Mouse (Mus musculus) forebrain, embryonic 16.5 days (tissue): ENCODE data around the gene Zfr. TPM values are rescaled to one million over a fixed set of nuclear protein-coding genes. Genes with fewer than 3 reads are reported as not detected.
"Not testable (repeated sequence)": the region's sequence is repeated elsewhere in the genome, so short reads cannot be mapped to it uniquely, and the experiment has no call there.

Experiments
- ATAC-seq: fragments of 200-750 bp; cut with Nextera tagmentation; 2 replicates; pipeline ENCODE4 v1.8.0; 2017; ENCODE audit warnings: mild to moderate bottlenecking, moderate library complexity
- H3K27ac ChIP-seq: fragments of 300-500 bp; sonication (generic); 2 replicates; pipeline ENCODE4 v1.5.1; 2014; ENCODE audit warnings: low read length, control low read depth
- H3K27me3 ChIP-seq: fragments of 300-500 bp; sonication (generic); replicated peaks from 2 replicates; pipeline ENCODE4 v1.6.1; 2014; ENCODE audit warnings: low read length; ENCODE audit not compliant: control insufficient read depth, insufficient read depth
- H3K36me3 ChIP-seq: fragments of 300-500 bp; sonication (generic); 2 replicates; pipeline ENCODE4 v1.6.1; 2014; ENCODE audit not compliant: control insufficient read depth, insufficient read depth
- H3K4me1 ChIP-seq: fragments of 300-500 bp; sonication (generic); replicated peaks from 2 replicates; pipeline ENCODE4 v1.6.1; 2014; ENCODE audit warnings: low read length; ENCODE audit not compliant: control insufficient read depth, insufficient read depth
- H3K4me2 ChIP-seq: fragments of 300-500 bp; sonication (generic); 2 replicates; pipeline ENCODE4 v1.6.1; 2014; ENCODE audit warnings: mild to moderate bottlenecking, low read length, control low read depth
- H3K4me3 ChIP-seq: fragments of 300-500 bp; sonication (generic); replicated peaks from 2 replicates; pipeline ENCODE4 v1.5.1; 2014; ENCODE audit warnings: mild to moderate bottlenecking, low read length, control low read depth
- H3K9ac ChIP-seq: fragments of 300-500 bp; sonication (generic); replicated peaks from 2 replicates; pipeline ENCODE4 v1.6.1; 2014; ENCODE audit warnings: low read depth, low read length, control low read depth
- H3K9me3 ChIP-seq: fragments of 300-500 bp; sonication (generic); 2 replicates; pipeline ENCODE4 v1.6.1; 2016; ENCODE audit warnings: low read length; ENCODE audit not compliant: control insufficient read depth
- WGBS: fragments of 180-500 bp; shearing (Covaris S2); extraction: QIAGEN DNeasy Blood & Tissue Kit; methylation state at CpG from one replicate; pipeline ENCODE4 v1.1.7; 2014; 5-methylcytosine and 5-hydroxymethylcytosine counted together
- polyA plus RNA-seq: library from polyadenylated mRNA; unstranded; fragments of >200 nt; fragmentation: Nextera tagmentation; extraction: Ambion mirVana; gene quantifications from 2 replicates; pipeline ENCODE4 v1.2.1, GENCODE M21; 2015

Gene Zfr
- polyA plus RNA-seq, 1 experiment from 2014 or later: 142 TPM

GRCm38 (mm10) chr15:12216119-12216518 is 98.5 kb downstream of the Zfr start:
- Histone ChIP-seq H3K4me3 (no peak overlapping the region), H3K36me3 (no peaks in the 10 kb centered on the region), H3K4me2 (no peak overlapping the region), H3K9me3 (no peaks in the 10 kb centered on the region), H3K27ac (no peak overlapping the region), H3K27me3 (no peaks in the 10 kb centered on the region), H3K4me1 (peaks cover 15% of the 10 kb centered on the region), H3K9ac (no peak overlapping the region)
- no peak for ATAC-seq
- WGBS: 97% methylated on average over 8 of the region's 8 CpGs

GRCm38 (mm10) chr15:12216798-12217197 is 99.2 kb downstream of the Zfr start:
- no peak overlapping the region for H3K4me2 ChIP-seq
- no peak for ATAC-seq

GRCm38 (mm10) chr15:12217332-12217731 is 99.7 kb downstream of the Zfr start:
- not testable (repeated sequence) for H3K4me3 ChIP-seq, H3K27ac ChIP-seq, H3K4me2 ChIP-seq, ATAC-seq, H3K9me3 ChIP-seq, H3K36me3 ChIP-seq, H3K9ac ChIP-seq, H3K27me3 ChIP-seq
- 89% methylated on average over 3 of the region's 3 CpGs for WGBS
- H3K4me1 ChIP-seq: peaks cover 18% of the 10 kb centered on the region

More at GRCm38 (mm10) chr15:12216798-12217197, 99.2 kb downstream of the Zfr start:
- WGBS: 87% methylated on average over 13 of the region's 13 CpGs
- Histone ChIP-seq H3K27ac (no peak overlapping the region), H3K27me3 (no peaks in the 10 kb centered on the region), H3K36me3 (no peaks in the 10 kb centered on the region), H3K4me1 (peaks cover 15% of the 10 kb centered on the region), H3K9me3 (no peaks in the 10 kb centered on the region), H3K4me3 (no peak overlapping the region), H3K9ac (no peak overlapping the region)

GRCm38 (mm10) chr15:12217849-12218248 is 100.2 kb downstream of the Zfr start:
- Histone ChIP-seq H3K9ac (no peak overlapping the region), H3K4me3 (no peak overlapping the region), H3K4me2 (no peak overlapping the region), H3K4me1 (peaks cover 23% of the 10 kb centered on the region), H3K27me3 (no peaks in the 10 kb centered on the region), H3K9me3 (no peaks in the 10 kb centered on the region), H3K36me3 (no peaks in the 10 kb centered on the region), H3K27ac (no peak overlapping the region)
- 31% methylated on average over 5 of the region's 5 CpGs for WGBS
- ATAC-seq: no peak

- no peak overlapping the region for H3K4me2 ChIP-seq
- H3K4me3 ChIP-seq: no peak overlapping the region
- no peaks in the 10 kb centered on the region for H3K9me3 ChIP-seq
- 94% methylated on average over 11 of the region's 11 CpGs for WGBS
- peaks cover 24% of the 10 kb centered on the region for H3K4me1 ChIP-seq
- no peak for ATAC-seq
- H3K27ac ChIP-seq: no peak overlapping the region
- H3K27me3 ChIP-seq: no peaks in the 10 kb centered on the region
- H3K36me3 ChIP-seq: no peaks in the 10 kb centered on the region
- no peak overlapping the region for H3K9ac ChIP-seq
Observed at GRCm38 (mm10) chr15:12218583-12219382, 101.2 kb downstream of the Zfr start.

- no peak overlapping the region for H3K4me3 ChIP-seq
- H3K9me3 ChIP-seq: no peaks in the 10 kb centered on the region
- no peaks in the 10 kb centered on the region for H3K36me3 ChIP-seq
- 91% methylated on average over 13 of the region's 13 CpGs for WGBS
- H3K4me2 ChIP-seq: no peak overlapping the region
- ATAC-seq: no peak
- no peak overlapping the region for H3K9ac ChIP-seq
- peaks cover 13% of the 10 kb centered on the region for H3K4me1 ChIP-seq
- no peaks in the 10 kb centered on the region for H3K27me3 ChIP-seq
- H3K27ac ChIP-seq: no peak overlapping the region
Observed at GRCm38 (mm10) chr15:12221131-12221530, 103.5 kb downstream of the Zfr start.

GRCm38 (mm10) chr15:12222564-12223302 is 105.1 kb downstream of the Zfr start:
- no peak overlapping the region for H3K4me3 ChIP-seq
- no peak overlapping the region for H3K9ac ChIP-seq
- ATAC-seq: no peak
- no peaks in the 10 kb centered on the region for H3K27me3 ChIP-seq
- no peak overlapping the region for H3K27ac ChIP-seq
- H3K4me1 ChIP-seq: peaks cover 13% of the 10 kb centered on the region
- WGBS: 16% methylated on average over 8 of the region's 8 CpGs
- H3K4me2 ChIP-seq: no peak overlapping the region
- no peaks in the 10 kb centered on the region for H3K36me3 ChIP-seq
- H3K9me3 ChIP-seq: no peaks in the 10 kb centered on the region

- no peak for ATAC-seq
- no peaks in the 10 kb centered on the region for H3K27me3 ChIP-seq
- no peak overlapping the region for H3K4me2 ChIP-seq
- peaks cover 13% of the 10 kb centered on the region for H3K4me1 ChIP-seq
- H3K9ac ChIP-seq: no peak overlapping the region
- WGBS: 67% methylated on average over 6 of the region's 6 CpGs
- H3K4me3 ChIP-seq: no peak overlapping the region
- H3K27ac ChIP-seq: no peak overlapping the region
- H3K9me3 ChIP-seq: no peaks in the 10 kb centered on the region
- H3K36me3 ChIP-seq: no peaks in the 10 kb centered on the region
Observed at GRCm38 (mm10) chr15:12223393-12223792, 105.8 kb downstream of the Zfr start.

- Histone ChIP-seq H3K4me1 (peaks cover 13% of the 10 kb centered on the region), H3K36me3 (no peaks in the 10 kb centered on the region), H3K4me3 (no peak overlapping the region), H3K4me2 (no peak overlapping the region), H3K9ac (no peak overlapping the region), H3K9me3 (no peaks in the 10 kb centered on the region), H3K27ac (no peak overlapping the region), H3K27me3 (no peaks in the 10 kb centered on the region)
- 96% methylated on average over 2 of the region's 2 CpGs for WGBS
- ATAC-seq: no peak
Observed at GRCm38 (mm10) chr15:12224239-12224638, 106.6 kb downstream of the Zfr start.
